Mouse (Mus musculus) lung, embryonic 15.5 days (tissue): Measurements from ENCODE around the gene Smok2a. TPM values are rescaled to one million over a fixed set of nuclear protein-coding genes. Genes with fewer than 3 reads are reported as not detected.
"Not testable (repeated sequence)": the region's sequence is repeated elsewhere in the genome, so short reads cannot be mapped to it uniquely, and the experiment has no call there.

Experiments
- ATAC-seq: fragments of 200-750 bp; cut with Nextera tagmentation; 2 replicates; pipeline ENCODE4 v1.8.0; 2017; ENCODE audit warnings: moderate number of reproducible peaks, borderline replicate concordance; ENCODE audit not compliant: low FRiP score, low TSS enrichment; ENCODE audit errors: extremely low read depth
- H3K27ac ChIP-seq: fragments of 300-500 bp; sonication (generic); 2 replicates; pipeline ENCODE4 v1.5.1; 2015; ENCODE audit warnings: moderate library complexity, mild to moderate bottlenecking, inconsistent platforms
- H3K27me3 ChIP-seq: fragments of 300-500 bp; sonication (generic); 2 replicates; pipeline ENCODE4 v1.6.1; 2015; ENCODE audit warnings: inconsistent platforms
- H3K36me3 ChIP-seq: fragments of 300-500 bp; sonication (generic); 2 replicates; pipeline ENCODE4 v1.6.1; 2015; ENCODE audit warnings: inconsistent platforms
- H3K4me1 ChIP-seq: fragments of 300-500 bp; sonication (generic); 2 replicates; pipeline ENCODE4 v1.6.1; 2015; ENCODE audit warnings: inconsistent platforms
- H3K4me2 ChIP-seq: fragments of 300-500 bp; sonication (generic); 2 replicates; pipeline ENCODE4 v1.6.1; 2015; ENCODE audit warnings: inconsistent platforms, mild to moderate bottlenecking, moderate library complexity
- H3K4me3 ChIP-seq: fragments of 300-500 bp; sonication (generic); 2 replicates; pipeline ENCODE4 v1.5.1; 2015; ENCODE audit warnings: mild to moderate bottlenecking, inconsistent platforms
- H3K9ac ChIP-seq: fragments of 300-500 bp; sonication (generic); 2 replicates; pipeline ENCODE4 v1.6.1; 2015; ENCODE audit warnings: inconsistent platforms
- H3K9me3 ChIP-seq: fragments of 300-500 bp; sonication (generic); 2 replicates; pipeline ENCODE4 v1.6.1; 2016; ENCODE audit warnings: inconsistent platforms
- WGBS: fragments of 180-500 bp; shearing (Covaris S2); methylation state at CpG from one replicate; pipeline ENCODE4 v1.1.7; 2015; 5-methylcytosine and 5-hydroxymethylcytosine counted together
- polyA plus RNA-seq: library from polyadenylated mRNA; unstranded; fragments of >200 nt; fragmentation: Nextera tagmentation; extraction: Ambion mirVana; gene quantifications from 2 replicates; pipeline ENCODE4 v1.2.1, GENCODE M21; 2015

Smok2a gene
- polyA plus RNA-seq, 1 experiment from 2014 or later = not detected

GRCm38 (mm10) chr17:13190836-13191583 is 30.0 kb upstream of the Smok2a start:
- WGBS = 76% methylated on average over 10 of the region's 10 CpGs
- peak; percentile 24; the same call in 1 of the 2 replicates for ATAC-seq
- peaks cover 10% of the 10 kb centered on the region; the same call in 1 of the 2 replicates for H3K9me3 ChIP-seq

GRCm38 (mm10) chr17:13196486-13196885 is 24.5 kb upstream of the Smok2a start:
- not testable (repeated sequence) for H3K4me2 ChIP-seq, H3K36me3 ChIP-seq, H3K27me3 ChIP-seq, ATAC-seq, H3K9ac ChIP-seq, H3K27ac ChIP-seq, H3K4me1 ChIP-seq, H3K4me3 ChIP-seq
- H3K9me3 ChIP-seq = peaks cover 18% of the 10 kb centered on the region; the same call in 1 of the 2 replicates
- WGBS = 63% methylated on average over 4 of the region's 4 CpGs

More at GRCm38 (mm10) chr17:13190836-13191583, 30.0 kb upstream of the Smok2a start:
- not testable (repeated sequence) for H3K36me3 ChIP-seq, H3K9ac ChIP-seq, H3K27ac ChIP-seq, H3K4me1 ChIP-seq, H3K4me2 ChIP-seq, H3K4me3 ChIP-seq, H3K27me3 ChIP-seq

- not testable (repeated sequence) for ATAC-seq, H3K27ac ChIP-seq, H3K36me3 ChIP-seq, H3K4me3 ChIP-seq, H3K27me3 ChIP-seq, H3K4me2 ChIP-seq, H3K9ac ChIP-seq, H3K4me1 ChIP-seq
- 87% methylated on average over 2 of the region's 2 CpGs for WGBS
- peaks cover 18% of the 10 kb centered on the region; the same call in 1 of the 2 replicates for H3K9me3 ChIP-seq
Measured at GRCm38 (mm10) chr17:13198812-13199211, 22.2 kb upstream of the Smok2a start.

GRCm38 (mm10) chr17:13199880-13200409 is 21.0 kb upstream of the Smok2a start:
- H3K27ac ChIP-seq, H3K4me3 ChIP-seq, H3K4me2 ChIP-seq, H3K4me1 ChIP-seq, H3K36me3 ChIP-seq, H3K9ac ChIP-seq, H3K27me3 ChIP-seq: not testable (repeated sequence)
- 56% methylated on average over 8 of the region's 9 CpGs for WGBS
- H3K9me3 ChIP-seq = peaks cover 18% of the 10 kb centered on the region; the same call in 1 of the 2 replicates
- peak; percentile 37; the same call in 1 of the 2 replicates for ATAC-seq

GRCm38 (mm10) chr17:13201551-13201950 is 19.4 kb upstream of the Smok2a start:
- H3K9me3 ChIP-seq = peaks cover 14% of the 10 kb centered on the region; the same call in 1 of the 2 replicates
- WGBS = 84% methylated on average over 4 of the region's 4 CpGs
- not testable (repeated sequence) for H3K27me3 ChIP-seq, ATAC-seq, H3K4me3 ChIP-seq, H3K27ac ChIP-seq, H3K36me3 ChIP-seq, H3K9ac ChIP-seq, H3K4me2 ChIP-seq, H3K4me1 ChIP-seq

- H3K27ac ChIP-seq, H3K4me3 ChIP-seq, H3K36me3 ChIP-seq, H3K4me1 ChIP-seq, H3K27me3 ChIP-seq, H3K4me2 ChIP-seq, H3K9ac ChIP-seq: not testable (repeated sequence)
- ATAC-seq = peak; percentile 29; the same call in 1 of the 2 replicates
- WGBS = 84% methylated on average over 2 of the region's 3 CpGs
- H3K9me3 ChIP-seq = peaks cover 21% of the 10 kb centered on the region; the same call in 1 of the 2 replicates
Measured at GRCm38 (mm10) chr17:13202453-13203107, 18.4 kb upstream of the Smok2a start.

- ATAC-seq, H3K4me2 ChIP-seq, H3K27ac ChIP-seq, H3K4me3 ChIP-seq, H3K4me1 ChIP-seq, H3K9ac ChIP-seq, H3K36me3 ChIP-seq, H3K27me3 ChIP-seq: not testable (repeated sequence)
- 84% methylated on average over 1 of the region's 1 CpGs for WGBS
- H3K9me3 ChIP-seq = peaks cover 27% of the 10 kb centered on the region
Measured at GRCm38 (mm10) chr17:13205247-13205646, 15.7 kb upstream of the Smok2a start.

GRCm38 (mm10) chr17:13206491-13206890 is 14.5 kb upstream of the Smok2a start:
- H3K9me3 ChIP-seq = peaks cover 20% of the 10 kb centered on the region
- no peak overlapping the region for H3K4me2 ChIP-seq
- no peaks in the 10 kb centered on the region for H3K27me3 ChIP-seq
- H3K36me3 ChIP-seq = no peaks in the 10 kb centered on the region
- no peaks in the 10 kb centered on the region for H3K4me1 ChIP-seq
- no peak overlapping the region for H3K9ac ChIP-seq
- WGBS = 89% methylated on average over 2 of the region's 2 CpGs
- H3K4me3 ChIP-seq = no peak overlapping the region
- ATAC-seq = no peak
- H3K27ac ChIP-seq = no peak overlapping the region

- not testable (repeated sequence) for H3K27ac ChIP-seq, H3K4me3 ChIP-seq, H3K4me2 ChIP-seq, H3K9ac ChIP-seq, H3K4me1 ChIP-seq, ATAC-seq, H3K36me3 ChIP-seq, H3K27me3 ChIP-seq
- peaks cover 29% of the 10 kb centered on the region for H3K9me3 ChIP-seq
Measured at GRCm38 (mm10) chr17:13208460-13208859, 12.5 kb upstream of the Smok2a start.

- H3K4me1 ChIP-seq = no peaks in the 10 kb centered on the region
- no peak overlapping the region for H3K9ac ChIP-seq
- peaks cover 54% of the 10 kb centered on the region for H3K9me3 ChIP-seq
- no peak overlapping the region for H3K4me2 ChIP-seq
- ATAC-seq = no peak
- H3K27me3 ChIP-seq = no peaks in the 10 kb centered on the region
- no peaks in the 10 kb centered on the region for H3K36me3 ChIP-seq
- WGBS = 61% methylated on average over 7 of the region's 7 CpGs
- H3K27ac ChIP-seq = no peak overlapping the region
- H3K4me3 ChIP-seq = no peak overlapping the region
Measured at GRCm38 (mm10) chr17:13212136-13212850, 8.7 kb upstream of the Smok2a start.

- no peaks in the 10 kb centered on the region for H3K4me1 ChIP-seq
- H3K27ac ChIP-seq = no peak overlapping the region
- no peak overlapping the region for H3K4me3 ChIP-seq
- H3K9ac ChIP-seq = no peak overlapping the region
- H3K27me3 ChIP-seq = no peaks in the 10 kb centered on the region
- peaks cover 60% of the 10 kb centered on the region for H3K9me3 ChIP-seq
- no peaks in the 10 kb centered on the region for H3K36me3 ChIP-seq
- no peak for ATAC-seq
- WGBS = 57% methylated on average over 4 of the region's 4 CpGs
- no peak overlapping the region for H3K4me2 ChIP-seq
Measured at GRCm38 (mm10) chr17:13214169-13214568, 6.8 kb upstream of the Smok2a start.
